Mouse (Mus musculus) intestine, embryonic 14.5 days (tissue): ENCODE results near the gene Ptrh1. TPM values are rescaled to one million over a fixed set of nuclear protein-coding genes. Genes with fewer than 3 reads are reported as not detected.

Experiments
- ATAC-seq: fragments of 200-750 bp; cut with Nextera tagmentation; replicated peaks from 2 replicates; pipeline ENCODE4 v1.8.0; 2017; ENCODE audit warnings: low read depth, moderate number of reproducible peaks, moderate TSS enrichment, moderate library complexity; ENCODE audit not compliant: low FRiP score, low TSS enrichment
- DNase-seq: peaks from one replicate; pipeline ENCODE4 v3.0.0-alpha.2; 2018; ENCODE audit warnings: low spot score
- H3K27ac ChIP-seq: fragments of 300-500 bp; sonication (generic); 2 replicates; pipeline ENCODE4 v1.5.1; 2014; ENCODE audit warnings: low read depth, mild to moderate bottlenecking, control low read depth
- H3K27me3 ChIP-seq: fragments of 300-500 bp; sonication (generic); replicated peaks from 2 replicates; pipeline ENCODE4 v1.6.1; 2014; ENCODE audit warnings: low read length, control low read depth; ENCODE audit not compliant: control insufficient read depth, insufficient read depth
- H3K36me3 ChIP-seq: fragments of 300-500 bp; sonication (generic); 2 replicates; pipeline ENCODE4 v1.6.1; 2014; ENCODE audit warnings: low read length, control low read depth; ENCODE audit not compliant: control insufficient read depth, insufficient read depth
- H3K4me1 ChIP-seq: fragments of 300-500 bp; sonication (generic); replicated peaks from 2 replicates; pipeline ENCODE4 v1.6.1; 2014; ENCODE audit warnings: low read length, control low read depth, mixed read lengths; ENCODE audit not compliant: control insufficient read depth, insufficient read depth
- H3K4me2 ChIP-seq: fragments of 300-500 bp; sonication (generic); 2 replicates; pipeline ENCODE4 v1.6.1; 2014; ENCODE audit warnings: low read length
- H3K4me3 ChIP-seq: fragments of 300-500 bp; sonication (generic); 2 replicates; pipeline ENCODE4 v1.5.1; 2014; ENCODE audit warnings: low read depth, low read length, control low read depth, mixed read lengths
- H3K9ac ChIP-seq: fragments of 300-500 bp; sonication (generic); 2 replicates; pipeline ENCODE4 v1.6.1; 2014; ENCODE audit warnings: mild to moderate bottlenecking, low read length
- H3K9me3 ChIP-seq: fragments of 300-500 bp; sonication (generic); 2 replicates; pipeline ENCODE4 v1.6.1; 2016; ENCODE audit warnings: low read length, control low read depth; ENCODE audit not compliant: control insufficient read depth
- WGBS: fragments of 180-500 bp; shearing (Covaris S2); extraction: QIAGEN DNeasy Blood & Tissue Kit; methylation state at CpG from one replicate; pipeline ENCODE4 v1.1.7; 2014; 5-methylcytosine and 5-hydroxymethylcytosine counted together
- polyA plus RNA-seq: library from polyadenylated mRNA; unstranded; fragments of >200 nt; fragmentation: Nextera tagmentation; extraction: Ambion mirVana; gene quantifications from 2 replicates; pipeline ENCODE4 v1.2.1, GENCODE M21; 2014

Ptrh1 gene
- polyA plus RNA-seq, 1 experiment from 2014 or later: 5.1 TPM

GRCm38 (mm10) chr2:32749082-32749481 lies 26.5 kb upstream of the Ptrh1 start:
- peaks cover 5% of the 10 kb centered on the region; the same call in 1 of the 2 replicates for H3K4me1 ChIP-seq
- no peaks in the 10 kb centered on the region for H3K27me3 ChIP-seq
- ATAC-seq: no peak
- peaks cover 64% of the 10 kb centered on the region for H3K36me3 ChIP-seq
- H3K9me3 ChIP-seq: no peaks in the 10 kb centered on the region
- no peak overlapping the region for H3K9ac ChIP-seq
- H3K4me3 ChIP-seq: no peak overlapping the region
- 92% methylated on average over 16 of the region's 16 CpGs for WGBS
- H3K27ac ChIP-seq: no peak overlapping the region
- no peak overlapping the region for H3K4me2 ChIP-seq
- no peak for DNase-seq

- 68% methylated on average over 7 of the region's 7 CpGs for WGBS
- Histone ChIP-seq H3K27me3 (no peaks in the 10 kb centered on the region), H3K27ac (no peak overlapping the region), H3K9me3 (no peaks in the 10 kb centered on the region), H3K9ac (no peak overlapping the region), H3K4me1 (peaks cover 5% of the 10 kb centered on the region; the same call in 1 of the 2 replicates), H3K36me3 (peaks cover 68% of the 10 kb centered on the region), H3K4me2 (no peak overlapping the region), H3K4me3 (no peak overlapping the region)
- no peak for ATAC-seq
- no peak for DNase-seq
Observed at GRCm38 (mm10) chr2:32750199-32750598, 25.4 kb upstream of the Ptrh1 start.

- Histone ChIP-seq H3K27me3 (no peaks in the 10 kb centered on the region), H3K36me3 (peaks cover 60% of the 10 kb centered on the region), H3K9me3 (no peaks in the 10 kb centered on the region), H3K4me1 (peaks cover 5% of the 10 kb centered on the region; the same call in 1 of the 2 replicates), H3K4me3 (peak overlapping the region; percentile 31), H3K27ac (peak overlapping the region; percentile 2; the same call in 1 of the 2 replicates), H3K4me2 (peak overlapping the region; percentile 47), H3K9ac (no peak overlapping the region)
- ATAC-seq (peak; percentile 91), DNase-seq (peak; percentile 86)
- 8% methylated on average over 31 of the region's 31 CpGs for WGBS
Observed at GRCm38 (mm10) chr2:32750887-32751664, 24.5 kb upstream of the Ptrh1 start.

GRCm38 (mm10) chr2:32751665-32752033 lies 23.9 kb upstream of the Ptrh1 start:
- peaks cover 5% of the 10 kb centered on the region; the same call in 1 of the 2 replicates for H3K4me1 ChIP-seq
- ATAC-seq (no peak), DNase-seq (no peak)
- no peaks in the 10 kb centered on the region for H3K27me3 ChIP-seq
- 23% methylated on average over 10 of the region's 10 CpGs for WGBS
- peak overlapping the region; percentile 47 for H3K4me2 ChIP-seq
- 0 out of 2 replicates have a peak overlapping the region, but pooled peaks have one; percentile 2 for H3K27ac ChIP-seq
- no peaks in the 10 kb centered on the region for H3K9me3 ChIP-seq
- H3K36me3 ChIP-seq: peaks cover 55% of the 10 kb centered on the region
- H3K9ac ChIP-seq: no peak overlapping the region
- peak overlapping the region; percentile 31 for H3K4me3 ChIP-seq

GRCm38 (mm10) chr2:32752181-32752580 lies 23.4 kb upstream of the Ptrh1 start:
- ATAC-seq: no peak
- H3K4me3 ChIP-seq: no peak overlapping the region
- peaks cover 5% of the 10 kb centered on the region; the same call in 1 of the 2 replicates for H3K4me1 ChIP-seq
- 70% methylated on average over 10 of the region's 10 CpGs for WGBS
- H3K36me3 ChIP-seq: peaks cover 50% of the 10 kb centered on the region
- H3K4me2 ChIP-seq: peak overlapping the region; percentile 47; the same call in 1 of the 2 replicates
- H3K27me3 ChIP-seq: no peaks in the 10 kb centered on the region
- H3K9ac ChIP-seq: no peak overlapping the region
- no peak for DNase-seq
- no peaks in the 10 kb centered on the region for H3K9me3 ChIP-seq
- no peak overlapping the region for H3K27ac ChIP-seq

- 39% methylated on average over 6 of the region's 6 CpGs for WGBS
- Histone ChIP-seq H3K4me3 (peak overlapping the region; percentile 70; the same call in 1 of the 2 replicates), H3K9ac (no peak overlapping the region), H3K9me3 (no peaks in the 10 kb centered on the region), H3K27me3 (no peaks in the 10 kb centered on the region), H3K27ac (no peak overlapping the region), H3K4me2 (peak overlapping the region; percentile 26; the same call in 1 of the 2 replicates), H3K36me3 (peaks cover 48% of the 10 kb centered on the region), H3K4me1 (peaks cover 4% of the 10 kb centered on the region)
- DNase-seq (no peak), ATAC-seq (peak; percentile 26)
Observed at GRCm38 (mm10) chr2:32756674-32757055, 18.9 kb upstream of the Ptrh1 start.

GRCm38 (mm10) chr2:32757056-32757845 lies 18.3 kb upstream of the Ptrh1 start, which contains the start of gene Tor2a:
TSS of gene Tor2a (plus strand) at chr2:32757234.
- Histone ChIP-seq H3K27ac (peak within 1 kb of the TSS; percentile 84), H3K36me3 (peaks cover 54% of the 10 kb centered on the region), H3K4me3 (peak within 1 kb of the TSS; percentile 70), H3K27me3 (no peaks in the 10 kb centered on the region), H3K4me2 (peak within 1 kb of the TSS; percentile 57), H3K9ac (peak within 1 kb of the TSS; percentile 81), H3K9me3 (no peaks in the 10 kb centered on the region), H3K4me1 (peaks cover 4% of the 10 kb centered on the region)
- peak; percentile 92 for ATAC-seq
- DNase-seq: peak; percentile 97
- WGBS: under 1% methylated on average over 66 of the region's 66 CpGs

GRCm38 (mm10) chr2:32758503-32758902 lies 17.1 kb upstream of the Ptrh1 start:
- Histone ChIP-seq H3K9ac (no peak overlapping the region), H3K9me3 (no peaks in the 10 kb centered on the region), H3K4me2 (no peak overlapping the region), H3K36me3 (peaks cover 45% of the 10 kb centered on the region), H3K27me3 (no peaks in the 10 kb centered on the region), H3K4me1 (peaks cover 4% of the 10 kb centered on the region), H3K4me3 (no peak overlapping the region), H3K27ac (no peak overlapping the region)
- WGBS: 65% methylated on average over 8 of the region's 8 CpGs
- DNase-seq (no peak), ATAC-seq (no peak)
